Mouse (Mus musculus): Measurements from ENCODE around the gene Kcnj10. TPM values are rescaled to one million over a fixed set of nuclear protein-coding genes. Genes with fewer than 3 reads are reported as not detected.
A peak's percentile ranks its signal among the peaks of the same experiment; 100 is the strongest.

Kcnj10 gene
- polyA plus RNA-seq, 1 experiment from 2014 or later = 0.06 TPM

- Histone ChIP-seq H3K9me3 (no peaks in the 10 kb centered on the region), H3K36me3 (no peaks in the 10 kb centered on the region), H3K4me3 (no peak overlapping the region), H3K27ac (no peak overlapping the region), H3K9ac (no peak overlapping the region), H3K4me1 (peaks cover 10% of the 10 kb centered on the region), H3K4me2 (no peak overlapping the region), H3K27me3 (peaks cover 64% of the 10 kb centered on the region)
- 35% methylated on average over 2 of the region's 2 CpGs for WGBS
- ATAC-seq (ENCODE audit: insufficient number of reproducible peaks, insufficient read depth, low FRiP score, low TSS enrichment, low read depth) = no peak
Observed at GRCm38 (mm10) chr1:172337411-172338185, 3.4 kb upstream of the Kcnj10 start.

- Histone ChIP-seq H3K27ac (no peak overlapping the region), H3K36me3 (no peaks in the 10 kb centered on the region), H3K4me2 (peak overlapping the region; percentile 66), H3K27me3 (peaks cover 56% of the 10 kb centered on the region), H3K9ac (no peak overlapping the region), H3K9me3 (no peaks in the 10 kb centered on the region), H3K4me1 (peaks cover 10% of the 10 kb centered on the region), H3K4me3 (peak overlapping the region; percentile 40)
- ATAC-seq (ENCODE audit: insufficient number of reproducible peaks, insufficient read depth, low FRiP score, low TSS enrichment, low read depth) = 0 out of 2 replicates have a peak, but pooled peaks have one; percentile 16
- WGBS = 24% methylated on average over 10 of the region's 10 CpGs
Observed at GRCm38 (mm10) chr1:172341386-172341785, 376 bp downstream of the Kcnj10 start.

- Histone ChIP-seq H3K4me3 (no peak overlapping the region), H3K9me3 (no peaks in the 10 kb centered on the region), H3K4me1 (peaks cover 10% of the 10 kb centered on the region), H3K27ac (no peak overlapping the region), H3K36me3 (no peaks in the 10 kb centered on the region), H3K4me2 (no peak overlapping the region), H3K27me3 (peaks cover 52% of the 10 kb centered on the region), H3K9ac (no peak overlapping the region)
- no peak for ATAC-seq (ENCODE audit: insufficient number of reproducible peaks, insufficient read depth, low FRiP score, low TSS enrichment, low read depth)
- 86% methylated on average over 3 of the region's 3 CpGs for WGBS
Observed at GRCm38 (mm10) chr1:172342729-172343128, 1.7 kb downstream of the Kcnj10 start.

- peaks cover 50% of the 10 kb centered on the region for H3K27me3 ChIP-seq
- peaks cover 10% of the 10 kb centered on the region for H3K4me1 ChIP-seq
- H3K4me3 ChIP-seq = no peak overlapping the region
- H3K36me3 ChIP-seq = no peaks in the 10 kb centered on the region
- no peak overlapping the region for H3K4me2 ChIP-seq
- no peak overlapping the region for H3K9ac ChIP-seq
- ATAC-seq (ENCODE audit: insufficient number of reproducible peaks, insufficient read depth, low FRiP score, low TSS enrichment, low read depth) = no peak
- H3K9me3 ChIP-seq = no peaks in the 10 kb centered on the region
- WGBS = 60% methylated on average over 3 of the region's 3 CpGs
- no peak overlapping the region for H3K27ac ChIP-seq
Observed at GRCm38 (mm10) chr1:172343914-172344313, 2.9 kb downstream of the Kcnj10 start.

GRCm38 (mm10) chr1:172344820-172345219 is 3.8 kb downstream of the Kcnj10 start:
- peaks cover 50% of the 10 kb centered on the region for H3K27me3 ChIP-seq
- ATAC-seq (ENCODE audit: insufficient number of reproducible peaks, insufficient read depth, low FRiP score, low TSS enrichment, low read depth) = no peak
- 75% methylated on average over 7 of the region's 7 CpGs for WGBS

GRCm38 (mm10) chr1:172346707-172347106 is 5.7 kb downstream of the Kcnj10 start:
- ATAC-seq (ENCODE audit: insufficient number of reproducible peaks, insufficient read depth, low FRiP score, low TSS enrichment, low read depth) = no peak
- peaks cover 51% of the 10 kb centered on the region for H3K27me3 ChIP-seq
- 88% methylated on average over 10 of the region's 10 CpGs for WGBS

More at GRCm38 (mm10) chr1:172344820-172345219, 3.8 kb downstream of the Kcnj10 start:
- H3K27ac ChIP-seq = no peak overlapping the region
- no peak overlapping the region for H3K4me3 ChIP-seq
- H3K9ac ChIP-seq = no peak overlapping the region
- H3K4me1 ChIP-seq = peaks cover 11% of the 10 kb centered on the region
- H3K9me3 ChIP-seq = no peaks in the 10 kb centered on the region
- no peak overlapping the region for H3K4me2 ChIP-seq
- H3K36me3 ChIP-seq = no peaks in the 10 kb centered on the region

GRCm38 (mm10) chr1:172347382-172347781 is 6.4 kb downstream of the Kcnj10 start:
- Histone ChIP-seq H3K9ac (no peak overlapping the region), H3K27me3 (peaks cover 48% of the 10 kb centered on the region), H3K9me3 (no peaks in the 10 kb centered on the region), H3K27ac (no peak overlapping the region), H3K4me1 (peaks cover 11% of the 10 kb centered on the region), H3K36me3 (no peaks in the 10 kb centered on the region), H3K4me3 (no peak overlapping the region), H3K4me2 (no peak overlapping the region)
- ATAC-seq (ENCODE audit: insufficient number of reproducible peaks, insufficient read depth, low FRiP score, low TSS enrichment, low read depth) = no peak
- 87% methylated on average over 12 of the region's 12 CpGs for WGBS

More at GRCm38 (mm10) chr1:172346707-172347106, 5.7 kb downstream of the Kcnj10 start:
- H3K4me2 ChIP-seq = no peak overlapping the region
- no peak overlapping the region for H3K9ac ChIP-seq
- no peak overlapping the region for H3K4me3 ChIP-seq
- H3K9me3 ChIP-seq = no peaks in the 10 kb centered on the region
- no peak overlapping the region for H3K27ac ChIP-seq
- H3K36me3 ChIP-seq = no peaks in the 10 kb centered on the region
- peaks cover 11% of the 10 kb centered on the region for H3K4me1 ChIP-seq

GRCm38 (mm10) chr1:172349504-172349903 is 8.5 kb downstream of the Kcnj10 start:
- no peak overlapping the region for H3K4me2 ChIP-seq
- no peak for ATAC-seq (ENCODE audit: insufficient number of reproducible peaks, insufficient read depth, low FRiP score, low TSS enrichment, low read depth)
- H3K36me3 ChIP-seq = no peaks in the 10 kb centered on the region
- no peak overlapping the region for H3K27ac ChIP-seq
- 49% methylated on average over 5 of the region's 5 CpGs for WGBS
- H3K9me3 ChIP-seq = no peaks in the 10 kb centered on the region
- peaks cover 46% of the 10 kb centered on the region for H3K27me3 ChIP-seq
- H3K9ac ChIP-seq = no peak overlapping the region
- H3K4me3 ChIP-seq = no peak overlapping the region
- peaks cover 11% of the 10 kb centered on the region for H3K4me1 ChIP-seq

GRCm38 (mm10) chr1:172349916-172350812 is 9.2 kb downstream of the Kcnj10 start:
- peaks cover 47% of the 10 kb centered on the region for H3K27me3 ChIP-seq
- H3K4me2 ChIP-seq = 0 out of 2 replicates have a peak overlapping the region, but pooled peaks have one; percentile 7
- peak; percentile 60; the same call in 1 of the 2 replicates for ATAC-seq (ENCODE audit: insufficient number of reproducible peaks, insufficient read depth, low FRiP score, low TSS enrichment, low read depth)
- H3K4me1 ChIP-seq = peaks cover 11% of the 10 kb centered on the region
- no peak overlapping the region for H3K9ac ChIP-seq
- H3K4me3 ChIP-seq = no peak overlapping the region
- no peaks in the 10 kb centered on the region for H3K36me3 ChIP-seq
- 7% methylated on average over 19 of the region's 19 CpGs for WGBS
- H3K9me3 ChIP-seq = no peaks in the 10 kb centered on the region
- no peak overlapping the region for H3K27ac ChIP-seq

GRCm38 (mm10) chr1:172352001-172352400 is 11.0 kb downstream of the Kcnj10 start:
- no peak overlapping the region for H3K9ac ChIP-seq
- ATAC-seq (ENCODE audit: insufficient number of reproducible peaks, insufficient read depth, low FRiP score, low TSS enrichment, low read depth) = no peak
- WGBS = 81% methylated on average over 6 of the region's 6 CpGs
- no peak overlapping the region for H3K27ac ChIP-seq
- H3K4me3 ChIP-seq = no peak overlapping the region
- H3K9me3 ChIP-seq = no peaks in the 10 kb centered on the region
- H3K4me1 ChIP-seq = peaks cover 11% of the 10 kb centered on the region
- H3K27me3 ChIP-seq = peaks cover 49% of the 10 kb centered on the region
- H3K4me2 ChIP-seq = no peak overlapping the region
- H3K36me3 ChIP-seq = no peaks in the 10 kb centered on the region

- peaks cover 11% of the 10 kb centered on the region for H3K4me1 ChIP-seq
- no peak overlapping the region for H3K4me3 ChIP-seq
- peaks cover 49% of the 10 kb centered on the region for H3K27me3 ChIP-seq
- no peaks in the 10 kb centered on the region for H3K36me3 ChIP-seq
- H3K9ac ChIP-seq = no peak overlapping the region
- WGBS = 82% methylated on average over 3 of the region's 3 CpGs
- no peak overlapping the region for H3K4me2 ChIP-seq
- no peak for ATAC-seq (ENCODE audit: insufficient number of reproducible peaks, insufficient read depth, low FRiP score, low TSS enrichment, low read depth)
- H3K27ac ChIP-seq = no peak overlapping the region
- no peaks in the 10 kb centered on the region for H3K9me3 ChIP-seq
Observed at GRCm38 (mm10) chr1:172352453-172352852, 11.4 kb downstream of the Kcnj10 start.
